Mouse (Mus musculus) forebrain, embryonic 12.5 days (tissue): Measurements from ENCODE around the gene Prr13. TPM values are rescaled to one million over a fixed set of nuclear protein-coding genes. Genes with fewer than 3 reads are reported as not detected.
A peak's percentile ranks its signal among the peaks of the same experiment; 100 is the strongest.

Experiments
- ATAC-seq: fragments of 200-750 bp; cut with Nextera tagmentation; 2 replicates; pipeline ENCODE4 v1.8.0; 2017; ENCODE audit warnings: moderate TSS enrichment; ENCODE audit not compliant: low FRiP score
- H3K27ac ChIP-seq: fragments of 300-500 bp; sonication (generic); 2 replicates; pipeline ENCODE4 v1.5.1; 2016; ENCODE audit warnings: mild to moderate bottlenecking
- H3K27me3 ChIP-seq: fragments of 300-500 bp; sonication (generic); 2 replicates; pipeline ENCODE4 v1.6.1; 2016; ENCODE audit warnings: mild to moderate bottlenecking
- H3K36me3 ChIP-seq: fragments of 300-500 bp; sonication (generic); replicated peaks from 2 replicates; pipeline ENCODE4 v1.6.1; 2016; ENCODE audit warnings: mild to moderate bottlenecking
- H3K4me1 ChIP-seq: fragments of 300-500 bp; sonication (generic); 2 replicates; pipeline ENCODE4 v1.6.1; 2016
- H3K4me2 ChIP-seq: fragments of 300-500 bp; sonication (generic); 2 replicates; pipeline ENCODE4 v1.6.1; 2016; ENCODE audit warnings: mild to moderate bottlenecking, moderate library complexity
- H3K4me3 ChIP-seq: fragments of 300-500 bp; sonication (generic); replicated peaks from 2 replicates; pipeline ENCODE4 v1.5.1; 2016; ENCODE audit warnings: mild to moderate bottlenecking
- H3K9ac ChIP-seq: fragments of 300-500 bp; sonication (generic); 2 replicates; pipeline ENCODE4 v1.6.1; 2016; ENCODE audit warnings: mild to moderate bottlenecking
- H3K9me3 ChIP-seq: fragments of 300-500 bp; sonication (generic); 2 replicates; pipeline ENCODE4 v1.6.1; 2016
- WGBS: fragments of 180-500 bp; shearing (Covaris S2); methylation state at CpG from one replicate; pipeline ENCODE4 v1.1.7; 2016; 5-methylcytosine and 5-hydroxymethylcytosine counted together
- polyA plus RNA-seq: library from polyadenylated mRNA; unstranded; fragments of >200 nt; fragmentation: Nextera tagmentation; extraction: Ambion mirVana; gene quantifications from 2 replicates; pipeline ENCODE4 v1.2.1, GENCODE M21; 2016

Gene Prr13
- polyA plus RNA-seq, 1 experiment from 2014 or later = 82.9 TPM

GRCm38 (mm10) chr15:102463666-102464065 is 4.8 kb downstream of the Prr13 start:
- H3K36me3 ChIP-seq = 0 out of 2 replicates have a peak, but pooled peaks cover 5% of the 10 kb centered on the region
- no peak for ATAC-seq
- no peak overlapping the region for H3K4me3 ChIP-seq
- H3K9ac ChIP-seq = no peak overlapping the region
- H3K4me2 ChIP-seq = no peak overlapping the region
- H3K4me1 ChIP-seq = peaks cover 18% of the 10 kb centered on the region
- H3K9me3 ChIP-seq = no peaks in the 10 kb centered on the region
- no peaks in the 10 kb centered on the region for H3K27me3 ChIP-seq
- no peak overlapping the region for H3K27ac ChIP-seq

GRCm38 (mm10) chr15:102468675-102469370 is 10.0 kb downstream of the Prr13 start:
- no peak overlapping the region for H3K4me3 ChIP-seq
- ATAC-seq = no peak
- no peak overlapping the region for H3K9ac ChIP-seq
- H3K9me3 ChIP-seq = no peaks in the 10 kb centered on the region
- H3K27ac ChIP-seq = no peak overlapping the region
- no peak overlapping the region for H3K4me2 ChIP-seq
- H3K27me3 ChIP-seq = no peaks in the 10 kb centered on the region
- 95% methylated on average over 9 of the region's 9 CpGs for WGBS
- H3K4me1 ChIP-seq = peaks cover 12% of the 10 kb centered on the region
- no peaks in the 10 kb centered on the region; the same call in 1 of the 2 replicates for H3K36me3 ChIP-seq

DNA sequence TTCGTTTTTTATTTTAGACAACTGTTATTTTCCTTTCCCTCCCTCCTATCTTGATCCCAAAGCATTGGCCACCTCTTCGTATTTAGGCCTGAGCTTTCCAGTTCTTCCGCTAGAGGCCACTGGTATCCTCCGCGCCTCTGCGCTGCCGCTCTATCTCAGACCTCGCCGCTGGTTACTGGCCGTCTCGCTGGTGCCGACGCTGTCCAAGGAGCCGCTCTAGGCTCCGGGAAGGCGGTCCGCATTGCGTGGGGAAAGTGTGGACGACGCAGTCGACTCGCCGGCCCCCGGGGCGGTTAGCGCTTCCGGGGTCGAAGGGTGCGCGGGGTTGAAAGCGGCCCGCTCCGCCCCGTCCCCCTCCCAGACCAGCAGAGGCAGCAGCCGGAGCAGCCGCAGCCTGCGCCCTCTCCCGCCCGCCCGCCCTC is 11.4 kb downstream of the Prr13 start, which contains the start of gene Pcbp2:
Gene Pcbp2, plus strand, starts transcription at position 357 of the 422 bp plus-strand sequence.
- ATAC-seq = peak; percentile 99
- Histone ChIP-seq H3K27me3 (no peaks in the 10 kb centered on the region), H3K9ac (peak within 1 kb of the TSS; percentile 95), H3K4me2 (peak within 1 kb of the TSS; percentile 65), H3K36me3 (peaks cover 13% of the 10 kb centered on the region), H3K4me3 (peak within 1 kb of the TSS; percentile 88), H3K9me3 (no peaks in the 10 kb centered on the region), H3K27ac (peak within 1 kb of the TSS; percentile 98), H3K4me1 (peaks cover 12% of the 10 kb centered on the region)
- WGBS = under 1% methylated on average over 31 of the region's 40 CpGs

GRCm38 (mm10) chr15:102470605-102471294 is 11.9 kb downstream of the Prr13 start:
- Histone ChIP-seq H3K9me3 (no peaks in the 10 kb centered on the region), H3K4me1 (peaks cover 12% of the 10 kb centered on the region), H3K9ac (peak overlapping the region; percentile 95), H3K4me2 (peak overlapping the region; percentile 65), H3K27me3 (no peaks in the 10 kb centered on the region), H3K36me3 (peaks cover 19% of the 10 kb centered on the region), H3K27ac (peak overlapping the region; percentile 98), H3K4me3 (peak overlapping the region; percentile 88)
- WGBS = under 1% methylated on average over 38 of the region's 67 CpGs
- ATAC-seq = peak; percentile 77

DNA sequence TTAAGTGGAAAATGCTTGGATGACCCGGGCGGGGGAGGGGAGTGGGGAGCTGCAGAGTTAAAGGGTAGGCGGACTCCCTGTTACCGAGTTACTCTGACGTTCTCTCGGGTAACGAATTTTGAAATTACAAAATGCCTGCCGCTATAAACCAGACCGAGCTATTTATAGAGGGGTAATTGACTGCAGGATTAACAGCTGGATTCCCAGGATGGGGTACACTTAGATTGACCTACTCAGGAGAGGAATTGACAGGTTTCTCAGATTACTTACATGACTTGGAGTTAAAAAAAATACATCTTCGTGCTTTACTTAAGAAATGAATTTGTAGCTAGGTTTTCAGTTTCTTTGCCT is 12.4 kb downstream of the Prr13 start:
- Histone ChIP-seq H3K27ac (peak overlapping the region; percentile 98; the same call in 1 of the 2 replicates), H3K4me3 (peak overlapping the region; percentile 88), H3K36me3 (peaks cover 24% of the 10 kb centered on the region), H3K4me1 (peaks cover 12% of the 10 kb centered on the region), H3K27me3 (no peaks in the 10 kb centered on the region), H3K9ac (peak overlapping the region; percentile 95), H3K9me3 (no peaks in the 10 kb centered on the region), H3K4me2 (peak overlapping the region; percentile 65)
- ATAC-seq = no peak
- under 1% methylated on average over 10 of the region's 10 CpGs for WGBS

DNA sequence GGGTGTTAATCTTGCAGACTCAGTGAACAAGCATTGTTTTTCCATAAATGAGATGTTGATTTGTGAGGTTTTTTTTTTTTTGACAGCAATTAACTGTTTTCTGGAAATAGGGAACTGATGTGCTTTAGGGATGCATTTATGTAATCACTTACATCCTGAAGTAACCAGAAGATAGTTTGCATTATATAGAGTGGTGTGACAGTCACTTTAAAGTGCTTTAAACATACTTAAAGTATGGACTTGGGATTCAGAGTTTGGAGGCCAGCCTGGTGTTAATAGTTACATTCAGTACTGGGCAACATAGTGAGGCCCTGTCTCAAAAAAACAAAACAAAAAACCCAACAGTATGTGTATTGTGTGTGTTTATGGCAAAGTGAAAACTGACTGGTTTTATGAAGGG is 12.9 kb downstream of the Prr13 start:
- peak overlapping the region; percentile 95 for H3K9ac ChIP-seq
- no peak for ATAC-seq

GRCm38 (mm10) chr15:102473246-102473645 is 14.4 kb downstream of the Prr13 start:
- Histone ChIP-seq H3K4me3 (no peak overlapping the region), H3K9ac (no peak overlapping the region), H3K27me3 (no peaks in the 10 kb centered on the region), H3K27ac (no peak overlapping the region), H3K4me2 (peak overlapping the region; percentile 19; the same call in 1 of the 2 replicates), H3K9me3 (no peaks in the 10 kb centered on the region), H3K4me1 (peaks cover 12% of the 10 kb centered on the region), H3K36me3 (peaks cover 43% of the 10 kb centered on the region)
- no peak for ATAC-seq
- 79% methylated on average over 2 of the region's 2 CpGs for WGBS

More for the DNA sequence above, 12.9 kb downstream of the Prr13 start:
- Histone ChIP-seq H3K4me1 (peaks cover 12% of the 10 kb centered on the region), H3K36me3 (peaks cover 28% of the 10 kb centered on the region), H3K27me3 (no peaks in the 10 kb centered on the region), H3K27ac (no peak overlapping the region), H3K4me2 (peak overlapping the region; percentile 65), H3K4me3 (peak overlapping the region; percentile 88), H3K9me3 (no peaks in the 10 kb centered on the region)

- WGBS = 98% methylated on average over 2 of the region's 2 CpGs
- H3K4me2 ChIP-seq = no peak overlapping the region
- peaks cover 12% of the 10 kb centered on the region for H3K4me1 ChIP-seq
Measured at GRCm38 (mm10) chr15:102474520-102474919, 15.7 kb downstream of the Prr13 start.

GRCm38 (mm10) chr15:102483136-102483535 is 24.3 kb downstream of the Prr13 start:
- Histone ChIP-seq H3K27me3 (no peaks in the 10 kb centered on the region), H3K27ac (no peak overlapping the region), H3K4me3 (no peak overlapping the region), H3K9me3 (no peaks in the 10 kb centered on the region), H3K4me1 (no peaks in the 10 kb centered on the region), H3K4me2 (no peak overlapping the region), H3K36me3 (peaks cover 84% of the 10 kb centered on the region), H3K9ac (no peak overlapping the region)
- 98% methylated on average over 3 of the region's 3 CpGs for WGBS
- ATAC-seq = no peak

More at GRCm38 (mm10) chr15:102474520-102474919, 15.7 kb downstream of the Prr13 start:
- Histone ChIP-seq H3K4me3 (no peak overlapping the region), H3K9me3 (no peaks in the 10 kb centered on the region), H3K27me3 (no peaks in the 10 kb centered on the region), H3K9ac (no peak overlapping the region), H3K27ac (no peak overlapping the region), H3K36me3 (peaks cover 54% of the 10 kb centered on the region)
- ATAC-seq = no peak

GRCm38 (mm10) chr15:102485853-102486252 is 27.0 kb downstream of the Prr13 start:
- peaks cover 86% of the 10 kb centered on the region for H3K36me3 ChIP-seq
- ATAC-seq = no peak
- H3K27me3 ChIP-seq = no peaks in the 10 kb centered on the region
- H3K27ac ChIP-seq = no peak overlapping the region
- H3K9me3 ChIP-seq = no peaks in the 10 kb centered on the region
- no peaks in the 10 kb centered on the region for H3K4me1 ChIP-seq
- no peak overlapping the region for H3K4me3 ChIP-seq
- no peak overlapping the region for H3K4me2 ChIP-seq
- H3K9ac ChIP-seq = no peak overlapping the region
- WGBS = 93% methylated on average over 12 of the region's 12 CpGs

- WGBS = 97% methylated on average over 1 of the region's 1 CpGs
- Histone ChIP-seq H3K27me3 (no peaks in the 10 kb centered on the region), H3K9me3 (no peaks in the 10 kb centered on the region), H3K9ac (no peak overlapping the region), H3K4me1 (no peaks in the 10 kb centered on the region), H3K4me3 (no peak overlapping the region), H3K27ac (no peak overlapping the region), H3K36me3 (peaks cover 88% of the 10 kb centered on the region), H3K4me2 (no peak overlapping the region)
- no peak for ATAC-seq
Measured at GRCm38 (mm10) chr15:102487664-102488063, 28.8 kb downstream of the Prr13 start.

DNA sequence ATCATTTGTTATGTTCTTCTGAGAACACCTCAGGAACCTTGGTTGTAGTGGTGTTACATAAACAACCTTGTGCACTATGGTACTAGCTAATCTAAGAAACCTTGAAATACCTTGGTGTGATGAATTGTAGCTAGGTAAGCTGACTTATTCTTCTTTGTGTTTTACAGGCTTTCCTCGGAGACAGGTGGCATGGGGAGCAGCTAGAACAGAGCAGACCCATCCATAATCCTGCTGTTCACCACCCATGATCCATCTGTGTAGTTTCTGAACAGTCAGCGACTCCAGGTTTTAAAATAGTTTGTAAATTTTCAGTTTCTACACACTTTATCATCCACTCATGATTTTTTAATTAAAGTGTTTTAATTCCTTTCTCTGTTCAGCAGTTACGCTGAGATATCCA is 39.5 kb downstream of the Prr13 start:
- Histone ChIP-seq H3K4me1 (no peaks in the 10 kb centered on the region), H3K9ac (no peak overlapping the region), H3K27me3 (no peaks in the 10 kb centered on the region), H3K4me3 (no peak overlapping the region), H3K27ac (no peak overlapping the region), H3K36me3 (peaks cover 93% of the 10 kb centered on the region), H3K4me2 (no peak overlapping the region), H3K9me3 (no peaks in the 10 kb centered on the region)
- ATAC-seq = no peak
- 86% methylated on average over 3 of the region's 3 CpGs for WGBS
